Comparison of ENCODE assay signal across 12 mouse cellular contexts in genomic region chr17:26690236-26690635, GRCm38 (mm10). TPM values are rescaled to one million over a fixed set of nuclear protein-coding genes. Genes with fewer than 3 reads are reported as not detected.
DNase-seq lines count a peak whose midpoint lies in the region; ATAC-seq and TF ChIP-seq lines count a peak whose summit lies in the region.
"Had no signal": no experiment of that assay in that cellular context is flagged by ENCODE, and none has a peak within 500 bp of the region (broad histone marks: within the 10 kb centered on the region; RNA-seq: fewer than 3 reads in every experiment).

No protein-coding gene starts in this region.

- no peak for TF ChIP-seq EP300 in heart, adult 2 months (IDR thresholded peaks at IDR 0.05; ENCODE audit: insufficient read depth, low read depth, low read length)

- H3K4me1 ChIP-seq in heart, adult 2 months (ENCODE audit: control insufficient read depth, insufficient read depth, low read length), result peaks cover 14% of the 10 kb centered on the region
- H3K4me1 ChIP-seq in limb, embryonic 15.5 days, result peaks cover 28% of the 10 kb centered on the region
- H3K4me1 ChIP-seq in limb, embryonic 10.5 days, result peaks cover 8% of the 10 kb centered on the region
- H3K4me1 ChIP-seq in embryonic facial prominence, embryonic 15.5 days, result peaks cover 42% of the 10 kb centered on the region

- ATAC-seq in limb, embryonic 15.5 days (ENCODE audit: insufficient number of reproducible peaks, low FRiP score, low TSS enrichment, low read depth), result no peak
- ATAC-seq in embryonic facial prominence, embryonic 15.5 days (ENCODE audit: insufficient number of reproducible peaks, low FRiP score, low TSS enrichment, low read depth), result no peak
- ATAC-seq: lung, postnatal 0 days had no signal

- TF ChIP-seq CTCF in heart, adult 2 months (IDR thresholded peaks at IDR 0.05), result peak; percentile 41

- no peak overlapping the region; the same call in 1 of the 2 replicates for H3K27ac ChIP-seq in heart, adult 2 months
- peak overlapping the region; percentile 79 for H3K27ac ChIP-seq in limb, embryonic 15.5 days
- H3K27ac ChIP-seq in limb, embryonic 10.5 days, result no peak overlapping the region
- H3K27ac ChIP-seq in embryonic facial prominence, embryonic 15.5 days (replicated peaks), result peak overlapping the region; percentile 91

- DNase-seq in cerebellum, adult 11-12 months, result peak; percentile 62
- DNase-seq in cerebellum, postnatal 4 days (ENCODE audit: low spot score in 2 of 2), result no peak
- DNase-seq in heart, adult 2 months, result no peak
- no peak for DNase-seq in heart, postnatal 25 days (ENCODE audit: low spot score)
- DNase-seq in limb, embryonic 10.5 days (ENCODE audit: low spot score), result no peak
- no peak for DNase-seq in T-cell, adult 2 months (ENCODE audit: low spot score)
- DNase-seq: liver, embryonic 13.5 days had no signal

- H3K4me3 ChIP-seq in heart, adult 2 months, result no peak overlapping the region
- H3K4me3 ChIP-seq in limb, embryonic 15.5 days, result no peak overlapping the region
- H3K4me3 ChIP-seq in limb, embryonic 10.5 days, result no peak overlapping the region
- H3K4me3 ChIP-seq in embryonic facial prominence, embryonic 15.5 days (replicated peaks), result no peak overlapping the region
- H3K4me3 ChIP-seq: liver, embryonic 13.5 days had no signal

- no peaks in the 10 kb centered on the region for H3K36me3 ChIP-seq in heart, adult 2 months (ENCODE audit: control insufficient read depth, insufficient read depth, low read length)
- H3K36me3 ChIP-seq in limb, embryonic 15.5 days, result no peaks in the 10 kb centered on the region
- no peaks in the 10 kb centered on the region for H3K36me3 ChIP-seq in limb, embryonic 10.5 days
- 0 out of 2 replicates have a peak, but pooled peaks cover 5% of the 10 kb centered on the region for H3K36me3 ChIP-seq in embryonic facial prominence, embryonic 15.5 days

- TF ChIP-seq POLR2A in heart, adult 2 months (IDR thresholded peaks at IDR 0.05; ENCODE audit: insufficient read depth, low read depth, low read length), result no peak

- H3K9me3 ChIP-seq in limb, embryonic 15.5 days, result no peaks in the 10 kb centered on the region
- H3K9me3 ChIP-seq in limb, embryonic 10.5 days (replicated peaks), result no peaks in the 10 kb centered on the region
- H3K9me3 ChIP-seq in embryonic facial prominence, embryonic 15.5 days (replicated peaks), result no peaks in the 10 kb centered on the region
- H3K9me3 ChIP-seq: liver, embryonic 13.5 days had no signal

- no peaks in the 10 kb centered on the region for H3K27me3 ChIP-seq in heart, adult 2 months (ENCODE audit: control insufficient read depth, insufficient read depth, low read length)
- no peaks in the 10 kb centered on the region for H3K27me3 ChIP-seq in limb, embryonic 15.5 days
- H3K27me3 ChIP-seq in limb, embryonic 10.5 days (ENCODE audit: low read depth, poor library complexity, severe bottlenecking), result no peaks in the 10 kb centered on the region
- H3K27me3 ChIP-seq in embryonic facial prominence, embryonic 15.5 days, result no peaks in the 10 kb centered on the region
- H3K27me3 ChIP-seq: CH12.LX; liver, embryonic 13.5 days had no signal

- WGBS in heart, adult 2 months, result 68% methylated on average over 5 of the region's 5 CpGs
- 83% methylated on average over 5 of the region's 5 CpGs for WGBS in limb, embryonic 15.5 days
- WGBS in limb, embryonic 10.5 days, result 82% methylated on average over 5 of the region's 5 CpGs
- 81% methylated on average over 5 of the region's 5 CpGs for WGBS in embryonic facial prominence, embryonic 15.5 days

- H3K9ac ChIP-seq in heart, adult 2 months (ENCODE audit: low read depth, low read length), result no peak overlapping the region
- H3K9ac ChIP-seq in limb, embryonic 15.5 days, result no peak overlapping the region
- H3K9ac ChIP-seq in embryonic facial prominence, embryonic 15.5 days, result no peak overlapping the region
- H3K9ac ChIP-seq: liver, embryonic 13.5 days had no signal

- intact Hi-C loops in heart, adult 2 months (cut with DNase I), result no loop called here
- intact Hi-C loops in heart, postnatal 25 days (cut with DNase I), result no loop called here

- H3K79me2 ChIP-seq in heart, adult 2 months (replicated peaks; ENCODE audit: control insufficient read depth, insufficient read depth, low read length), result peaks cover 2% of the 10 kb centered on the region

- no peak overlapping the region for H3K4me2 ChIP-seq in limb, embryonic 15.5 days
- no peak overlapping the region for H3K4me2 ChIP-seq in embryonic facial prominence, embryonic 15.5 days (replicated peaks)
- H3K4me2 ChIP-seq: heart, embryonic 11.5 days; liver, embryonic 13.5 days had no signal

RNA-seq across cellular contexts. Expression of gene Crebrf, which starts 25.2 kb away (rescaled TPM):
- 10 to 100 TPM; 63.5 to 72.9 TPM for total RNA-seq in heart, adult 2 months (2021)
- polyA plus RNA-seq in heart, adult 2 months (2012; rRNA removed), result 6.1 and 10.7 TPM in 2 replicates
- total RNA-seq in heart, postnatal 25 days (2021), result 10 to 100 TPM; 65.4 to 72.4 TPM
- 7.3 and 7.6 TPM in 2 replicates for polyA plus RNA-seq in limb, embryonic 15.5 days (2015; fragmentation: Nextera tagmentation; extraction: Ambion mirVana)
- 1.7 and 2.9 TPM in 2 replicates for polyA plus RNA-seq in limb, embryonic 10.5 days (2016; fragmentation: Nextera tagmentation; extraction: Ambion mirVana)
- 7.5 and 9.3 TPM in 2 replicates for polyA plus RNA-seq in embryonic facial prominence, embryonic 15.5 days (2015; fragmentation: Nextera tagmentation; extraction: Ambion mirVana)

RNA-seq across cellular contexts. Expression of gene Atp6v0e, which starts 27.2 kb away (rescaled TPM):
- total RNA-seq in heart, adult 2 months (2021), result 10 to 100 TPM; 60.9 to 67.2 TPM
- 143 and 187 TPM in 2 replicates for polyA plus RNA-seq in heart, adult 2 months (2012; rRNA removed)
- total RNA-seq in heart, postnatal 25 days (2021), result 10 to 100 TPM; 64.5 to 66.4 TPM
- polyA plus RNA-seq in limb, embryonic 15.5 days (2015; fragmentation: Nextera tagmentation; extraction: Ambion mirVana), result 247 and 248 TPM in 2 replicates
- 104 and 107 TPM in 2 replicates for polyA plus RNA-seq in limb, embryonic 10.5 days (2016; fragmentation: Nextera tagmentation; extraction: Ambion mirVana)
- polyA plus RNA-seq in embryonic facial prominence, embryonic 15.5 days (2015; fragmentation: Nextera tagmentation; extraction: Ambion mirVana), result 255 and 256 TPM in 2 replicates

Comparison
In these comparisons a context has a peak if more than half of its experiments do, and no peak if none do; other contexts are left out.
1. H3K27ac ChIP-seq: peak in limb, embryonic 15.5 days (single experiment) and embryonic facial prominence, embryonic 15.5 days (single experiment); none in heart, adult 2 months (single experiment) and limb, embryonic 10.5 days (single experiment).